Mouse (Mus musculus): ENCODE data around the gene Knop1.

DNA sequence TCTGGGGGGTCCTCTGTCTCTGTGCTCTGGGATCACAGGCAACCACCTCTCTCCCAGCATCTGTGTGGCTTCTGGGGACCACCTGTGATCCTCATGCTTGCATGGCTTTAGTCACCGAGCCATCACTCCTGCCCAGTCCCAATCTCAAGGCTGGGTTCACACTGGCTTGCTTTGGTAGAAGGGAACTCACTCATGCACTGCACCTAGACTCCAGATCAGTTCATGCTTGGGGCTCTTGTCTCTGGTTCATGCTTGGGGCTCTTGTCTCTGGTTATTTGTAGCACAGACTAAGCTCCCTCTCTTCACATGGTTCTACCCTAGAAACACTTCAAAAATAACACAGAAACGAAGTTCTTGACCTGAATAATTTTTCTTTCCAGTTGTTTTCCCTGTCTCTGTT lies 44.0 kb upstream of the Knop1 start:
- TF ChIP-seq POLR2A (IDR thresholded peaks at IDR 0.05; ENCODE audit: borderline replicate concordance, extremely low read depth, low read depth, low read length) (no peak), CTCF (IDR thresholded peaks at IDR 0.05; ENCODE audit: insufficient read depth, low read length) (no peak)
